Mouse (Mus musculus): ENCODE data around the gene Hoxd11.

- no peak for TF ChIP-seq CTCF (conservative IDR thresholded peaks at IDR 0.05; ENCODE audit: low read length)
- no peak for TF ChIP-seq POU5F1 (IDR thresholded peaks at IDR 0.05; ENCODE audit: borderline replicate concordance, low read length)
Observed at GRCm38 (mm10) chr2:74692808-74693431, 13.6 kb downstream of the Hoxd11 start.

All from E14TG2a.4 (cell line).